Mouse (Mus musculus) heart, embryonic 16.5 days (tissue): Measurements from ENCODE around the gene Mesd. TPM values are rescaled to one million over a fixed set of nuclear protein-coding genes. Genes with fewer than 3 reads are reported as not detected.

Source experiments
- ATAC-seq: fragments of 200-750 bp; cut with Nextera tagmentation; replicated peaks from 2 replicates; pipeline ENCODE4 v1.8.0; 2017; ENCODE audit warnings: moderate number of reproducible peaks; ENCODE audit not compliant: insufficient read depth, low FRiP score; ENCODE audit errors: extremely low read depth
- H3K27ac ChIP-seq: fragments of 300-500 bp; sonication (generic); 2 replicates; pipeline ENCODE4 v1.5.1; 2014; ENCODE audit warnings: mild to moderate bottlenecking, low read length, control low read depth, moderate library complexity
- H3K27me3 ChIP-seq: fragments of 300-500 bp; sonication (generic); 2 replicates; pipeline ENCODE4 v1.6.1; 2014; ENCODE audit warnings: low read length, mixed read lengths; ENCODE audit not compliant: control insufficient read depth, insufficient read depth
- H3K36me3 ChIP-seq: fragments of 300-500 bp; sonication (generic); 2 replicates; pipeline ENCODE4 v1.6.1; 2014; ENCODE audit not compliant: control insufficient read depth, insufficient read depth
- H3K4me1 ChIP-seq: fragments of 300-500 bp; sonication (generic); 2 replicates; pipeline ENCODE4 v1.6.1; 2014; ENCODE audit warnings: low read length, mixed read lengths; ENCODE audit not compliant: control insufficient read depth, insufficient read depth
- H3K4me2 ChIP-seq: fragments of 300-500 bp; sonication (generic); 2 replicates; pipeline ENCODE4 v1.6.1; 2014; ENCODE audit warnings: low read depth, mild to moderate bottlenecking, control low read depth, low read length
- H3K4me3 ChIP-seq: fragments of 300-500 bp; sonication (generic); 2 replicates; pipeline ENCODE4 v1.5.1; 2014; ENCODE audit warnings: mild to moderate bottlenecking, control low read depth, low read length
- H3K9ac ChIP-seq: fragments of 300-500 bp; sonication (generic); 2 replicates; pipeline ENCODE4 v1.6.1; 2014; ENCODE audit warnings: low read length, control low read depth
- H3K9me3 ChIP-seq: fragments of 300-500 bp; sonication (generic); replicated peaks from 2 replicates; pipeline ENCODE4 v1.6.1; 2016; ENCODE audit warnings: low read length; ENCODE audit not compliant: control insufficient read depth
- WGBS: fragments of 180-500 bp; shearing (Covaris S2); extraction: QIAGEN DNeasy Blood & Tissue Kit; methylation state at CpG from one replicate; pipeline ENCODE4 v1.1.7; 2014; 5-methylcytosine and 5-hydroxymethylcytosine counted together
- polyA plus RNA-seq: library from polyadenylated mRNA; unstranded; fragments of >200 nt; fragmentation: Nextera tagmentation; extraction: Ambion mirVana; gene quantifications from 2 replicates; pipeline ENCODE4 v1.2.1, GENCODE M21; 2015

Mesd gene
- polyA plus RNA-seq, 1 experiment from 2014 or later, result 84.9 TPM

DNA sequence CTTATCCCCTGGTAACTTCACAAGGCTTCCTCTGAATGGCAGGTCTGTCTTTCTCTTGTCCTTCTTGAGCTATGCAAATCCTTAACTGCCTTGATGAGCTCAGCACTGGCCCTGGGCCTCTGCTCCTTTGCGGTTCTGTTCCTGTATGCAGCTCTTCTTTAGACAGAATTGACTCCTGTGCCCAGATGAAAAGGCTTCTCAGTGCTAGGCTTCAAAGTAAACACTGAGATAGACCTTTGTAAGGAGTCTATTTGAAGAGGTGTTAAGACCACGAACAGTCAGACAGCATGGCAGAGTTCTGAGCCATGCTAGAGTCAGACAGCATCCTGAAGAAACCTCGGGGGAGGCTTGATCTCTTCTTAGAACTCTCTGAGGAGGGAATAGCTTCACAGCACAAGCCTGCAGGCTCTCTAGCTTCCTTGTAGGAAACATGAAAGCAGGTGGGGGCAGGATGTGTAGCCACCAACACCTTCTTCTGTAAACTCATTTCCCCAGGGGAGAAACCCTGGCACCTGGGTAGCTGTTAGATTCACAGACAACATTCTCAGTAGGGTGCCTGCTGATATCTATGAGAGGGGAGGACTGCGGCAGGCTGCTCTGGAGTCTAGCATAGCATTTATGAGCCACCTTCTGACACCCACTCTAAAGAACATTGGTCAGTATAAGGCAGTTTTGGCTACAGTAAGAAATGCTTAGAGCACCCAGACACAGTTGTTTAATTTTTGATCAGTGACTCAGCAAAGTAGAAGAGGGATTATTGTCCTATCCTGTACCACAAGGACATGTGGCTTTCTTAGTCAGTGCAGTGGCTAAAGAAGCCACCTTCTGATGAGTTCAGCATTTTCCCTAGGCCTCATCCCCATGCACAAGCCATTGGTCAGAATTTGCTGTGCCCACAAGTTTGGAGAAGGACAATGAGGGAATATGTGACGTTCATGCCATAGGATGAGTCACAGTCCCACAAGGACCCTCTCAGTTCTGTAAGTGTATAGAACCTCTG, 31.6 kb upstream of the Mesd start:
- Histone ChIP-seq H3K4me1 (0 out of 2 replicates have a peak, but pooled peaks cover 2% of the 10 kb centered on the region), H3K9me3 (no peaks in the 10 kb centered on the region), H3K4me3 (no peak overlapping the region), H3K27ac (no peak overlapping the region), H3K27me3 (no peaks in the 10 kb centered on the region), H3K4me2 (no peak overlapping the region), H3K9ac (no peak overlapping the region), H3K36me3 (no peaks in the 10 kb centered on the region)
- 40% methylated on average over 5 of the region's 5 CpGs for WGBS
- no peak for ATAC-seq

- Histone ChIP-seq H3K4me2 (no peak overlapping the region), H3K4me3 (no peak overlapping the region), H3K9me3 (no peaks in the 10 kb centered on the region), H3K4me1 (0 out of 2 replicates have a peak, but pooled peaks cover 2% of the 10 kb centered on the region), H3K36me3 (no peaks in the 10 kb centered on the region), H3K27me3 (no peaks in the 10 kb centered on the region), H3K9ac (no peak overlapping the region), H3K27ac (no peak overlapping the region)
- ATAC-seq, result no peak
- 87% methylated on average over 1 of the region's 1 CpGs for WGBS
Measured at GRCm38 (mm10) chr7:83855203-83855602, 29.1 kb upstream of the Mesd start.

DNA sequence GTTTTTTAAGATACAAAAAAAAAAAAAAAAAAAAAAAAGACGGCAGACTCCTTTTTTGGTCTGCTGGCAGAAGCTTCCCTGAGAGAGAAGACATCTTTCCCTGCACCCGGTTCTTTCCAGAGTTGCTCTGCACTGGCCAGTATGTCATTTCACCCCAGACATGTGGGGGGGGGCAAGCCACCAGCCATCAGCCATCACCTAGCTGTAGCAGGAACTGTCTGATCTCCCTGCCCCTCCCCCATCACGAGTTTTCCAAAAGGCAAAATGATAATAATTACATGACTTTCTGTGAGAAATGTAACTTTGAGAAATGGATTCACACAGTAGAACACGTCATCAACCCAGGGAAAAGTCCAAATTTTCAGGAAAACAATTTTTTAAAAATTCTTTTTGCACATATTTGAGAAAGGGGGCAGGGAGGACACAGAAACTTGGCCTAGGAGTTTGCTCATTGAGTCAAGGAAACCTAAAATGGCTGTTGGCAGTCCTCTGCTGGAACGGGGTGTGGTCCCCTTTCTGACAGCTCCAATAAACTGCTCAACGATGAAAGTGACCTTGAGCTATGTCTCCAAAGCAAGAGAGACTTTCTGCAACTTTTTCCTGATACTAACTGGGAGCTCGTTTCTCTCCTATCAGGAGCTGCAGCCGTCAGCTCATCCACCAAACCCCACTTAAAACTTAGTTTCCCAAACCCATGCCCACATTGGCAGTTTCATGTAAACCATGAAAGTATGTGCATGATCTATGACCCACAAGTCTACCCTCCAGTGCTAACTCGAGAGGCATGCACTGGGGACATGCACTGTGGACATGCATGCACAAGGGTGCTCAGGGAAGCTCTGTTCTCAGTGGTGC, 27.7 kb upstream of the Mesd start:
- Histone ChIP-seq H3K36me3 (no peaks in the 10 kb centered on the region), H3K4me2 (no peak overlapping the region)

GRCm38 (mm10) chr7:83857208-83857488, 27.1 kb upstream of the Mesd start:
- Histone ChIP-seq H3K4me3 (no peak overlapping the region), H3K4me2 (no peak overlapping the region), H3K27me3 (no peaks in the 10 kb centered on the region), H3K4me1 (0 out of 2 replicates have a peak, but pooled peaks cover 2% of the 10 kb centered on the region), H3K9ac (no peak overlapping the region), H3K27ac (no peak overlapping the region), H3K36me3 (no peaks in the 10 kb centered on the region), H3K9me3 (no peaks in the 10 kb centered on the region)
- no peak for ATAC-seq
- WGBS, result 44% methylated on average over 2 of the region's 2 CpGs

More for the DNA sequence above, 27.7 kb upstream of the Mesd start:
- H3K4me1 ChIP-seq, result 0 out of 2 replicates have a peak, but pooled peaks cover 2% of the 10 kb centered on the region
- no peaks in the 10 kb centered on the region for H3K9me3 ChIP-seq
- no peak overlapping the region for H3K27ac ChIP-seq
- ATAC-seq, result no peak
- H3K27me3 ChIP-seq, result no peaks in the 10 kb centered on the region
- no peak overlapping the region for H3K9ac ChIP-seq
- no peak overlapping the region for H3K4me3 ChIP-seq
- WGBS, result 53% methylated on average over 9 of the region's 9 CpGs

GRCm38 (mm10) chr7:83857921-83858320, 26.3 kb upstream of the Mesd start:
- H3K27ac ChIP-seq, result no peak overlapping the region
- ATAC-seq, result no peak
- H3K9ac ChIP-seq, result no peak overlapping the region
- H3K9me3 ChIP-seq, result no peaks in the 10 kb centered on the region
- peaks cover 2% of the 10 kb centered on the region; the same call in 1 of the 2 replicates for H3K4me1 ChIP-seq
- WGBS, result 93% methylated on average over 3 of the region's 3 CpGs
- no peak overlapping the region for H3K4me3 ChIP-seq
- H3K36me3 ChIP-seq, result no peaks in the 10 kb centered on the region
- no peak overlapping the region for H3K4me2 ChIP-seq
- no peaks in the 10 kb centered on the region for H3K27me3 ChIP-seq

DNA sequence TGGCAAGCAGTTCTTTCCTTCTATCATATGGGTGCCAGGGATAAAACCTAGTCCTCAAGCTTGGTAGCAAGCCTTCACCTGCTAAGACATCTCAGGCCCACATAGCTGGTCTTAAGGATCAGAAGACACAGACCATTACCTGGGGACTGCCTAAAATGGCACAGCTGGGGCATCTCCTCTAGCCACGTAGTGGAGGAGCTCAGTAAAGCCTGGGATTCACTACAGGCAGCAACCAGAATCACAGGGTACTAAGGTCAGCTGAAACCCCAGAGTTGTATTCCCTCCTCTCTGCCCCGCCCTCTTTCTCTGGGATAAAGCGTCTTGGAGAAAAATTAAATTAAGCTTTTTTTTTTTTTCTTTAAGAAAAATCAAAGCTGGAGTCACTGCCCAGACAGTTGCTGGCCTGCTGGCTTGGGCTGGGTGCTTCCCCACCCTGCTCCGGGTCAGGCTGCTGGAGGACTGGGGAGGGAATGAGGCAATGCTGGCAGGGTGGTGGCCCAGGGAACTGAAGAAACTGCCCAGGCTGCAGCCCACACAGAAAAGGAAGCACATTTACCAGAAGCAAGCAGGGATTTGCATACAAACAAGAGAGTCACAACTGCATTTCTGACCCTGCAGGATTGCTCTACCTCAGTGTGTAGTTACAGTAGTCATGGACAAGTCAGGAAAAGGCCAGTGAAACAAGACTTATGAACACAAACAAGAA, 24.7 kb upstream of the Mesd start:
- Histone ChIP-seq H3K4me1 (peaks cover 10% of the 10 kb centered on the region), H3K4me3 (no peak overlapping the region), H3K27ac (no peak overlapping the region), H3K27me3 (no peaks in the 10 kb centered on the region), H3K9me3 (no peaks in the 10 kb centered on the region), H3K9ac (no peak overlapping the region), H3K4me2 (no peak overlapping the region), H3K36me3 (no peaks in the 10 kb centered on the region)
- no peak for ATAC-seq
- 58% methylated on average over 4 of the region's 4 CpGs for WGBS

DNA sequence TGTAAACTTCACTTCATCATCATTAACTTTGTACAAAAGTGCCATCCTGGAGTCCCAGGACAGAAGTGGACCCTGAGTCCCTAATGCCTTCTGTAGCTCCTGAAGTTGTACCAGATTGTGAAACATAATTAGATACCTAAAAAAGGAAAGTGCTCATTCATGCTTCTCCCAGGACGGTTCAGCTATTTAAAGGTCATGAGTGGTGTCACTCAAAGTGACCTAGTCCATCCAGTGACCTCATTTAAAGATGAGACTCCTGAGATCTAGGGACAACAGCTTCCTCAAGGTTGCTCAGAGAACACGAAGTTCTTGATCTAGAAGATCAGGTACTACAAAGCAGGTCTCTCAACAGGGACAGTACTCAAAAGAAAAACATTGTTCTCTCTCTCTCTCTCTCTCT, 20.7 kb upstream of the Mesd start:
- Histone ChIP-seq H3K27me3 (no peaks in the 10 kb centered on the region), H3K36me3 (no peaks in the 10 kb centered on the region), H3K9me3 (no peaks in the 10 kb centered on the region), H3K9ac (no peak overlapping the region), H3K4me1 (peaks cover 8% of the 10 kb centered on the region), H3K4me2 (no peak overlapping the region), H3K27ac (no peak overlapping the region), H3K4me3 (no peak overlapping the region)
- ATAC-seq, result no peak
- WGBS, result 32% methylated on average over 2 of the region's 2 CpGs

- H3K4me1 ChIP-seq, result peaks cover 5% of the 10 kb centered on the region
- 73% methylated on average over 3 of the region's 3 CpGs for WGBS
- no peak overlapping the region for H3K27ac ChIP-seq
- no peak for ATAC-seq
- H3K4me3 ChIP-seq, result no peak overlapping the region
- H3K9me3 ChIP-seq, result no peaks in the 10 kb centered on the region
- H3K27me3 ChIP-seq, result no peaks in the 10 kb centered on the region
- H3K36me3 ChIP-seq, result no peaks in the 10 kb centered on the region
- H3K4me2 ChIP-seq, result no peak overlapping the region
- no peak overlapping the region for H3K9ac ChIP-seq
Measured at GRCm38 (mm10) chr7:83868200-83868599, 16.1 kb upstream of the Mesd start.
